Mouse (Mus musculus): ENCODE measurements around the gene Tmco5. TPM values are rescaled to one million over a fixed set of nuclear protein-coding genes. Genes with fewer than 3 reads are reported as not detected.
A peak's percentile ranks its signal among the peaks of the same experiment; 100 is the strongest.
"Not testable (repeated sequence)": the region's sequence is repeated elsewhere in the genome, so short reads cannot be mapped to it uniquely, and the experiment has no call there.

The Tmco5 gene
- polyA plus RNA-seq, 1 experiment = not detected

DNA sequence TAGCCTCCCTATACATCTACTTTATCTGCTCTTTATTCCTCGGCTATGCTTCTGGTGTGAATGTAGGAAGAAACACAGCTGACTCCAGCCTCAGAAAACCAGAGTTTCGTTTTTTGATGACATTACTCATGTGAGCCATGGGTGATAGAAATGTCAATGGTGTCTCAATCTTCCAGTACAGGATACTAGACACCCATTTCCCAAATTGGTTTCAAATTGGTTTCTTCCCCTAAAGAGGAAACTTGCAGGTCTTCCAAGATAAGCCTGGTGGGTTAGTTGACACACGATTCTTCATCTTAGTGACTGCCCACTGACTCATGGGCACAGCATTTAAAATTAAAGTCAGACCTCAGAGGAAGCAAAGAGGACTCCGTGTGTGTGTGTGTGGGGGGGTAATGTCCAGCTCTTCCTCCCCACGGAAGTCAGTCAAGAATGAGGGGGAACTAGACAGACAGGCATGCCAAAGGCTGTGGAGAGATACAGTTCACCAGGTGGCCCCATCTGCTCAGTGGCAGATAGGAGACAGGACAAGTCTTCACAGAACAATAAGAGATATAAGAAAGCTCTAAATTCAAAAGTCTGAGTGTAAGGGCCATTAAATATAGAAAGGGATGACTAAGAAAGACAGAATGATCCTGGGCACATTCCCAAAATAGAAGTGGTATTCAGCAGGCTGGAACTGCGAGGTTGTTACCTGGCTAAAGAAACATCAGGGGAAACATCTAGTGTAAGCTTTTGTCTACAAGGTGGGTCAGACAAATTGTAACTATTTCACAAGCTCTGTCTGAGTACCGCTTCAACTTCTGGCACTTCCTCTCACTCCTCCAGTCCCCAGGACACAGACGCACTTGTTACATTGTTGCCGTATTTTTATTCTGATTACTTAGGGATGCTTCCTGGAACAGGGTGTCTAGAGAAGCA, 44.3 kb downstream of the Tmco5 start:
- Histone ChIP-seq H3K4me3 (ENCODE audit: insufficient read depth, low read length) (no peak overlapping the region), H3K27ac (ENCODE audit: insufficient read depth, low read length) (peak overlapping the region; percentile 23; the same call in 1 of the 2 replicates), H3K4me1 (ENCODE audit: control insufficient read depth, insufficient read depth, low read length) (peaks cover 7% of the 10 kb centered on the region)
- no peak for TF ChIP-seq POLR2A (IDR thresholded peaks at IDR 0.05; ENCODE audit: low read depth, low read length)
- no peak for TF ChIP-seq CTCF (IDR thresholded peaks at IDR 0.05; ENCODE audit: borderline replicate concordance, insufficient read depth, low read length)

DNA sequence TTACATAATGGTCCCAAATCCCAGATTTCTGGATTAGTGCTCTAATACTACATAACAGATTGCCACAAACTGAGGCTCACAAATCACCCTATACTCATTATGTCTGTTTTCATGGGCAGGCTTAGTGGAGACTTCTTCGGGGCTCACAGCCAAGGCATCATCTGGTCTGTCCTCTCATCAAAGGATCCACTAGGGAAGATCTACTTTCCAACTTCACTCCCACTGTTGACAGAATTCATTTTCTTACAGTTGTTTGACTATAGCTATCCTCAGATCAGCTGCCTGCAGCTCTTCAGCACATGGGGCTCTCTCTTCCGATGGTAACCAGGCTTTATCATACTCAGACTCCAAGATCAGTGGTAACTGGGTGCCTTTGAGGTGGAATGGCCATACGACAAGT, 45.2 kb downstream of the Tmco5 start:
- TF ChIP-seq POLR2A (IDR thresholded peaks at IDR 0.05; ENCODE audit: low read depth, low read length) (no peak), CTCF (IDR thresholded peaks at IDR 0.05; ENCODE audit: borderline replicate concordance, insufficient read depth, low read length) (no peak)

DNA sequence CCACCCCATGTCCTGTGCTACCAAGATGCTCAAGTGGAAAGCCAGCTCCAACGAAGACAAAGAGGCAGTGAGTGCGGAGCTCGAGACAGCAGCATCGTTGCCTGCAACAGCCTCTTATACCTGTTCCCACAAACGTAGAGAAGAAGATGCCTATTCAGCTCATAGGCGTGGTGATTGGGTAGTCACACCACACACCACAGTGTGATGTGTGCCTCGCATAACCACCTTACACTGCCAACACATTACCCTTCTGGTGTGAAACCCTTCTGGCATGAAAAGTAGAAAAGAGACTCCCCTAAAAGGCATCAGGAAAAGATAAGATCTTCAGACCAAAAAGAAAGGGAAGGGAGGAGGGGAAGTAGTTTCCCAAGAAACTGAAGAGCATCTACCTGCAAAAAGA, 45.8 kb downstream of the Tmco5 start:
- Histone ChIP-seq H3K4me1 (ENCODE audit: control insufficient read depth, insufficient read depth, low read length) (peaks cover 7% of the 10 kb centered on the region), H3K4me3 (ENCODE audit: insufficient read depth, low read length) (no peak overlapping the region), H3K27ac (ENCODE audit: insufficient read depth, low read length) (no peak overlapping the region)
- TF ChIP-seq CTCF (IDR thresholded peaks at IDR 0.05; ENCODE audit: borderline replicate concordance, insufficient read depth, low read length) (no peak), POLR2A (IDR thresholded peaks at IDR 0.05; ENCODE audit: low read depth, low read length) (no peak)

More for the DNA sequence above, 45.2 kb downstream of the Tmco5 start:
- H3K4me3 ChIP-seq (ENCODE audit: insufficient read depth, low read length) = no peak overlapping the region
- peaks cover 7% of the 10 kb centered on the region for H3K4me1 ChIP-seq (ENCODE audit: control insufficient read depth, insufficient read depth, low read length)
- H3K27ac ChIP-seq (ENCODE audit: insufficient read depth, low read length) = no peak overlapping the region; the same call in 1 of the 2 replicates

DNA sequence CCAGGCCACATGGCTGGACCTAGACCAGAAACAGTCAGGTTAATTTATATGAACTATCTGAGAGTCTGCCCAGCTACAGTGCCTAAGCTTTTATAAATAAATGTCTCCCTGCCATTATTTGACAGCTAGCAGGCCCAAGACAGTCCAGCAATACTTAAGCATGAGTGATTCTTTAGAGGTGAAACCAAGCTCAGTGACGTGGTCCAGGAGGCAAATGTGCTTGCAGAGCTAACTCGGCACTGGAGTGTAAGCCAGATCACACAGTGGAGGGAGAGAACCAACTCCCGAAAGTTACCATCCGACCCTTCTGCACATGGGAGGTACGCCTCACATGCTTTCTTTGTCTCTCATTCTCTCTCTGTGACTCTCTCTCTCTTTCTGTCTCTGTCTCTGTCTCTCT, 46.7 kb downstream of the Tmco5 start:
- Histone ChIP-seq H3K4me3 (ENCODE audit: insufficient read depth, low read length) (no peak overlapping the region), H3K4me1 (ENCODE audit: control insufficient read depth, insufficient read depth, low read length) (peaks cover 7% of the 10 kb centered on the region), H3K27ac (ENCODE audit: insufficient read depth, low read length) (no peak overlapping the region)
- TF ChIP-seq CTCF (IDR thresholded peaks at IDR 0.05; ENCODE audit: borderline replicate concordance, insufficient read depth, low read length) (no peak), POLR2A (IDR thresholded peaks at IDR 0.05; ENCODE audit: low read depth, low read length) (no peak)

DNA sequence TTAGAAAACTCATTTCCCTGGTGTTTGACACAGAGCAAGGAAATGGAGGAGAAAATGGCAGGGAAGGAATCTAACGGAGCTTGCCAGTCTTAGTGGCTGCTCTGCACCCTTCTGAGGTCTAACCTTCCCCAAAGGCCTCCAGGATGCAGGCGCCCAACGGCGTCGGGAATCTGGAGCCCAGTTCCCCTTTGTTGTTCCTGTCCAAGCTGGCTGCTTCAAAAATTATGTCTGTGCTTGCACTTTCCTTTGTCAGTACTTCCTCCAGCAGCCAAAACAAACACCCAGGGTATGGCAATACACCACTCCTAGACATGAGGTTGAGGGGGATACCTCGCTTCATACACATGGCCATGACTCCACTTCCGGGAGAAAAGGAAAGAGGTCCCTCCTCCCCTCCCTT, 53.7 kb downstream of the Tmco5 start:
- peaks cover 7% of the 10 kb centered on the region for H3K4me1 ChIP-seq (ENCODE audit: control insufficient read depth, insufficient read depth, low read length)
- H3K4me3 ChIP-seq (ENCODE audit: insufficient read depth, low read length) = no peak overlapping the region
- TF ChIP-seq CTCF (IDR thresholded peaks at IDR 0.05; ENCODE audit: borderline replicate concordance, insufficient read depth, low read length) = no peak
- no peak for TF ChIP-seq POLR2A (IDR thresholded peaks at IDR 0.05; ENCODE audit: low read depth, low read length)
- H3K27ac ChIP-seq (ENCODE audit: insufficient read depth, low read length) = no peak overlapping the region

DNA sequence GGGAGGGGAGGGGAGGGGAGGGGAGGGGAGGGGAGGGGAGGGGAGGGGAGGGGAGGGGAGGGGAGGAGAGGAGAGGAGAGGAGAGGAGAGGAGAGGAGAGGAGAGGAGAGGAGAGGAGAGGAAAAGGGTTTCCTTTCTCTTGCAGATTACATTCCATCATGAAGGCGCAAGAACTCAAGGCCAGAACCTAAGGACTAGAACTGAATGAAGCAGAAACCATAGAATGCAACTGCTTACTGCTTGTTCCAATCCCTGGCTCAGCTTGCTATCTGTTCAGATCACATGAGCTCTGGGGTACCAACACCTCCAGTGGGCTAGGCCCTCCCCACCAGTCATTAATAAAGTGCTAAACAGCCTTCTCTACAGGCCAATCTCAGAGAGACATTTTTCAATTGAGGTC, 55.7 kb downstream of the Tmco5 start:
- not testable (repeated sequence) for H3K4me3 ChIP-seq (ENCODE audit: insufficient read depth, low read length); H3K27ac ChIP-seq (ENCODE audit: insufficient read depth, low read length); H3K4me1 ChIP-seq (ENCODE audit: control insufficient read depth, insufficient read depth, low read length)

DNA sequence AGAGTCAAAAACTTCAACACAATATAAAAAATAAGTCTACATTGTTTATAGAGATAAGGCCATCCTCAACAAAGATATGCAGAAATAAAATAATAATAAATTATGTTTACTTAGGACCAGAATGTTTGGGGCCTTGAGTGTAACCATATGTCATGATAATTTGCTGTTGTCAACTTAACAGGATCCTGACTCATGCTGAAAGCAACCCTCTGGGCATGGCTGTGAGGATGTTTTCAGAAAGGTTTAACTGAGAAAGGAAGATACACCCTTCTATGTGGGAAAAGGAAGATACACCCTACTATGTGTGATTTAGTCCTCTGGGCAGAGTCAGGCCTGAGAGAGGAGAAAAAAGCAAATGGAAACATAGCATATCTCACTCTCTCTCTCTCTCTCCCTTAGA, 56.3 kb downstream of the Tmco5 start:
- H3K27ac ChIP-seq (ENCODE audit: insufficient read depth, low read length) = peak overlapping the region; percentile 61
- H3K4me3 ChIP-seq (ENCODE audit: insufficient read depth, low read length) = no peak overlapping the region
- TF ChIP-seq CTCF (IDR thresholded peaks at IDR 0.05; ENCODE audit: borderline replicate concordance, insufficient read depth, low read length) = no peak
- no peak for TF ChIP-seq POLR2A (IDR thresholded peaks at IDR 0.05; ENCODE audit: low read depth, low read length)
- peaks cover 7% of the 10 kb centered on the region for H3K4me1 ChIP-seq (ENCODE audit: control insufficient read depth, insufficient read depth, low read length)

DNA sequence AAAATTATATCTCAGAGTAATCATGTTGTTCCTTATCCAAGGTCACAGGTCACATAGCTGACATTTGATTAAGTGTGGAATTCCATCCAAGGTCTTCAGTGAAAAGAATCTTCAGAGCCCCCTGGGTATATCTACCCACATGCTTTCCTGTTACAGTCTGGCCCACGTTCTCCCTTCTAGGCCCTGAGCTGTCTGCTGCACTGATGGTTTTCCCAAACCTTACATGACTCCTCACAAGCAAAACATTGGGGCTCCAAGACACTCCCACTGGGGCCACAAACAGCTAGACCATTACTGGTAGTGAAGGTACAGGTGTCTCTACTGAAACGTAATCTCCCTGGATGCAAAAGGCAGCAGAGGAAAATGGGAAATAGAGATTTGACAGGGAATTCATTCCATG, 57.9 kb downstream of the Tmco5 start:
- Histone ChIP-seq H3K4me3 (ENCODE audit: insufficient read depth, low read length) (no peak overlapping the region), H3K27ac (ENCODE audit: insufficient read depth, low read length) (no peak overlapping the region), H3K4me1 (ENCODE audit: control insufficient read depth, insufficient read depth, low read length) (peaks cover 7% of the 10 kb centered on the region)
- no peak for TF ChIP-seq CTCF (IDR thresholded peaks at IDR 0.05; ENCODE audit: borderline replicate concordance, insufficient read depth, low read length)
- no peak for TF ChIP-seq POLR2A (IDR thresholded peaks at IDR 0.05; ENCODE audit: low read depth, low read length)

DNA sequence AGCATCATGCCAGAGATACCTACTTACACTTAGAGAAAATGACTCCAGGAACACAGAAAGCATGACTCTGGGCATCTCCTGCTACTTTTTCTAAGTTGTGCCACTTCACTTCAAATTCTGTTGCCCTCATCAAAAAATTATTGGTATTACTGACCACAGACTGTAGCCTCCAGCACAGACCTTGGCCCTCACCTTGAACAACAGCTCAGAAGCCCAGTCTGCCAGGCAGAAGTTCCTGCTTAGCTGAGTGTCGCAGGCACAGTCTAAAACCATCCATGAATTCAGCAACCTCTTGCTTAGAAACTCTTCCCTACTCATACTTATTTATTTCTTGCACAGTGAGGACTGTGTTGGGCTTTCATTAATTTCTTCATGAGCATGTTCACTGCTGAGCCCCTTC, 58.7 kb downstream of the Tmco5 start:
- H3K4me3 ChIP-seq (ENCODE audit: insufficient read depth, low read length) = no peak overlapping the region
- peaks cover 8% of the 10 kb centered on the region for H3K4me1 ChIP-seq (ENCODE audit: control insufficient read depth, insufficient read depth, low read length)
- no peak for TF ChIP-seq CTCF (IDR thresholded peaks at IDR 0.05; ENCODE audit: borderline replicate concordance, insufficient read depth, low read length)
- no peak for TF ChIP-seq POLR2A (IDR thresholded peaks at IDR 0.05; ENCODE audit: low read depth, low read length)
- no peak overlapping the region for H3K27ac ChIP-seq (ENCODE audit: insufficient read depth, low read length)

DNA sequence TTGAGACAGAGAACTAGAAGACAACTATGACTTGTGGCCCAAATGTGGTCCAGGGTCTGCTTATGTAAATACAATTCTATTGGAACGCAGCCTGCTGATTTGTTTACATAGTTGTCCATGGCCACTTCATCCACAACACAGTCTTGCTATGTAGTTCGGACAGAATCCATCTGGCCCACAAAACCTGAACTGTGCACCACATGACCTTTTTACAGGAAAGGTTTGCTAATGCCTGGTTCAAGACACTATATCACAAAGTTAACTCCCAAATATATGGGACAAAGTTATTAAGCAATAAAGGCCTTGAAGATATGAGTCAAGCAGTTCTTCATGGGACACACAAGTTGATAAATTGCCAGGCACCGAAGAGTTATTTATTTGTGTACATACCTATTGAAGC, 63.3 kb downstream of the Tmco5 start:
- Histone ChIP-seq H3K27ac (ENCODE audit: insufficient read depth, low read length) (peak overlapping the region; percentile 82), H3K4me3 (ENCODE audit: insufficient read depth, low read length) (no peak overlapping the region), H3K4me1 (ENCODE audit: control insufficient read depth, insufficient read depth, low read length) (peaks cover 10% of the 10 kb centered on the region)
- TF ChIP-seq CTCF (IDR thresholded peaks at IDR 0.05; ENCODE audit: borderline replicate concordance, insufficient read depth, low read length) (no peak), POLR2A (IDR thresholded peaks at IDR 0.05; ENCODE audit: low read depth, low read length) (no peak)

Other genes starting within 250 kb of the Tmco5 start
- gene Spred1, start 242.7 kb downstream of the Tmco5 start, polyA plus RNA-seq (2011; ENCODE audit: insufficient read length, low read depth, missing spikeins) = 48.3 and 49.7 TPM in 2 replicates

Data from embryonic fibroblast, embryonic 13.5 days (primary cell).